Mouse (Mus musculus): ENCODE measurements around the gene Nav2. TPM values are rescaled to one million over a fixed set of nuclear protein-coding genes. Genes with fewer than 3 reads are reported as not detected.
A peak's percentile ranks its signal among the peaks of the same experiment; 100 is the strongest.

Nav2 gene
- polyA plus RNA-seq, 1 experiment from 2014 or later, result 34.2 TPM

- H3K27ac ChIP-seq (ENCODE audit: low read length), result no peak overlapping the region
- 0 out of 2 replicates have a peak, but pooled peaks cover 2% of the 10 kb centered on the region for H3K9me3 ChIP-seq (replicated peaks; ENCODE audit: control insufficient read depth, low read length)
- WGBS, result 70% methylated on average over 5 of the region's 5 CpGs
- peaks cover 10% of the 10 kb centered on the region for H3K4me1 ChIP-seq (ENCODE audit: control insufficient read depth, insufficient read depth, low read length)
- H3K36me3 ChIP-seq (ENCODE audit: control insufficient read depth, insufficient read depth), result no peaks in the 10 kb centered on the region
- ATAC-seq (replicated peaks; ENCODE audit: extremely low read depth, insufficient read depth, low FRiP score), result no peak
- peaks cover 2% of the 10 kb centered on the region; the same call in 1 of the 2 replicates for H3K27me3 ChIP-seq (ENCODE audit: control insufficient read depth, insufficient read depth, low read length)
- no peak overlapping the region for H3K9ac ChIP-seq (ENCODE audit: low read length)
- H3K4me3 ChIP-seq (ENCODE audit: low read length), result no peak overlapping the region
- no peak overlapping the region for H3K4me2 ChIP-seq (ENCODE audit: low read depth, low read length)
Observed at GRCm38 (mm10) chr7:49134396-49134795, 225.9 kb downstream of the Nav2 start.

DNA sequence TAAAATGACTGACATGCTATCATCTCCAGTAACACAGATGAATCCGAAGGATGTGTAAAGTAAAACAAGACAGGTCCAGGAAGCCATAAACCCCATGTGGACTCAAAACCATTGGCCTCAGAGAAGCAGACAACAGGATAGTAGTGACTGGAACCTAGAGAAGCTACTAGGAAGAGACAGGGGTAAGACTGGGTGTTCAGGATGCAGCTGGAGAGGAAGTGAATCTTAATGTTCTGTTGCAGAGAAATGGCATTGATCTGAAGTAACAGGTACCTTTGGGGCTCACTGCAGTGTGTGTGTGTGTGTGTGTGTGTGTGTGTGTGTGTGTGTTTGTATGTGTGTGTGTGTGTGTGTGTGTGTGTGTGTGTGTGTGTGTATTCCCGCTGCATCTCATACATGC is 231.2 kb downstream of the Nav2 start:
- Histone ChIP-seq H3K4me3 (ENCODE audit: low read length) (no peak overlapping the region), H3K9me3 (replicated peaks; ENCODE audit: control insufficient read depth, low read length) (peaks cover 2% of the 10 kb centered on the region; the same call in 1 of the 2 replicates), H3K27me3 (ENCODE audit: control insufficient read depth, insufficient read depth, low read length) (no peaks in the 10 kb centered on the region; the same call in none of the 2 replicates), H3K36me3 (ENCODE audit: control insufficient read depth, insufficient read depth) (no peaks in the 10 kb centered on the region), H3K4me1 (ENCODE audit: control insufficient read depth, insufficient read depth, low read length) (peaks cover 1% of the 10 kb centered on the region), H3K27ac (ENCODE audit: low read length) (no peak overlapping the region), H3K9ac (ENCODE audit: low read length) (no peak overlapping the region), H3K4me2 (ENCODE audit: low read depth, low read length) (no peak overlapping the region)
- 89% methylated on average over 2 of the region's 2 CpGs for WGBS
- ATAC-seq (replicated peaks; ENCODE audit: extremely low read depth, insufficient read depth, low FRiP score), result no peak

DNA sequence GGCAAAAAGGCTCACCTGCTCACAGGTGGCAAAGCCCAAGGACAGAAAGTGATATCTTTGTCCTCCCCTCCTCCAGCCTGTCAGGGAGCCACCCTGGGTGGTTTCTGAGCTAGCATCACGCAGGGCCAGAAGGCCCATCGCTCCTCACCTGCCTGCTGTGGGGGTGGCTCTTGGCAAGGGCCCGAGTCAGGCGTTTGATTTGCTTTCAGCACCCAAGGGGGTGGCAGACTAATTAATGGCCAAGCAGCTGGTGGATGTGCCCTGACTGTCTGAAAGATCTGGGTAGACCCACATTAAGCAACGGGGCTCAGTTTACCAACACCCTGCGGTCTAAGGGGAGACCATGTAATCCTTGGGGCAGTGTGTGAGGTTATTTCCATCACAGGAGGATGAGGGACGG is 235.4 kb downstream of the Nav2 start:
- H3K4me3 ChIP-seq (ENCODE audit: low read length), result no peak overlapping the region
- peaks cover 24% of the 10 kb centered on the region for H3K4me1 ChIP-seq (ENCODE audit: control insufficient read depth, insufficient read depth, low read length)
- H3K9me3 ChIP-seq (replicated peaks; ENCODE audit: control insufficient read depth, low read length), result no peaks in the 10 kb centered on the region; the same call in 1 of the 2 replicates
- H3K9ac ChIP-seq (ENCODE audit: low read length), result no peak overlapping the region
- no peaks in the 10 kb centered on the region; the same call in none of the 2 replicates for H3K27me3 ChIP-seq (ENCODE audit: control insufficient read depth, insufficient read depth, low read length)
- 76% methylated on average over 7 of the region's 7 CpGs for WGBS
- no peaks in the 10 kb centered on the region for H3K36me3 ChIP-seq (ENCODE audit: control insufficient read depth, insufficient read depth)
- H3K4me2 ChIP-seq (ENCODE audit: low read depth, low read length), result no peak overlapping the region
- H3K27ac ChIP-seq (ENCODE audit: low read length), result no peak overlapping the region
- no peak for ATAC-seq (replicated peaks; ENCODE audit: extremely low read depth, insufficient read depth, low FRiP score)

DNA sequence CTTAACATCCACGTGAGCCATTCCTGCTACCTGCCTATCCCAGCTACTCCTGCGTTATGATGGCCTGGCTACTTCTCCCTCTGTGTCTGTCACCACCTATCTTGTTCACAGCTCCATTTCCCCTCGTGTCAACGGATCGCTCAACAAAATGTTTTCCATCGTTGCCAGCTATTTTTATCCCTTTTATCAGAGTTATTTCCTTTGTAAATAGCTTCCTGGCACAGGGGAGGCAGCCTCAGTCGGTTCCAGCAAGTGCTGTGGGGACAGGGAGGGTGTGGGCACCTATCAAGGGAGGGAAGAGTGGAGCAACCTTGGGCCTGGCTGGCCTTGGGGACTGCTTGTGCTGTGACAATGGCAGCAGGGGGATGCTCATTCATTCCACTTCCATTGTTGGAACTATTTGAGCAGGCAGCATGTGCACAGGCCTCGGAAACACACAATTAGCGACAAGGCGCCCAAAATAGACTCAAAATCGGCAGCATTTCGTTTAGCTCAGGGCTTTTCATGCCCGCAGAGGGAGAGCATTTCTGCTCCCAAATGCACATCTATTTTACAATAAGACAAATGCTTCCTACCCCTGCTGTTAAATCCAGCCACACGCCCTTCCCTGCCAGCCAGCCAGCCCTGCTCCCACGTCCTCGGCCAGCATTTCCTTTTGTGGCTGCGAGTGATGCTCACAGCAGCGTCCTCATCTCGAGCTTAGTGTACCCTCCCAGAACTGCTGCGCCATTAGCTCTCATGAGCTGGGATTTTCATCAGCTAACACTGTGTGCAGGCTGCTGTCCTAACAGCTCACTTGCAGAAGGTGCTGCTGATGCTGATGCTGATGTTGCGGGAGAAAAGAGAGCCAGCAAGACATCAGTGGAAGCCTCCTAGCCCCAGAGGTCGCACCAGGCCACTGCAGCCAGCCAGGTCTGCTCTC is 237.5 kb downstream of the Nav2 start:
- Histone ChIP-seq H3K4me3 (ENCODE audit: low read length) (no peak overlapping the region), H3K9me3 (replicated peaks; ENCODE audit: control insufficient read depth, low read length) (peaks cover 2% of the 10 kb centered on the region; the same call in 1 of the 2 replicates), H3K4me2 (ENCODE audit: low read depth, low read length) (peak overlapping the region; percentile 38; the same call in 1 of the 2 replicates), H3K27ac (ENCODE audit: low read length) (peak overlapping the region; percentile 93), H3K36me3 (ENCODE audit: control insufficient read depth, insufficient read depth) (no peaks in the 10 kb centered on the region), H3K4me1 (ENCODE audit: control insufficient read depth, insufficient read depth, low read length) (peaks cover 24% of the 10 kb centered on the region), H3K27me3 (ENCODE audit: control insufficient read depth, insufficient read depth, low read length) (no peaks in the 10 kb centered on the region; the same call in none of the 2 replicates), H3K9ac (ENCODE audit: low read length) (peak overlapping the region; percentile 47)
- WGBS, result 17% methylated on average over 22 of the region's 22 CpGs
- peak; percentile 96 for ATAC-seq (replicated peaks; ENCODE audit: extremely low read depth, insufficient read depth, low FRiP score)

GRCm38 (mm10) chr7:49152297-49152696 is 243.8 kb downstream of the Nav2 start:
- Histone ChIP-seq H3K4me2 (ENCODE audit: low read depth, low read length) (no peak overlapping the region), H3K4me3 (ENCODE audit: low read length) (no peak overlapping the region), H3K9me3 (replicated peaks; ENCODE audit: control insufficient read depth, low read length) (peaks cover 2% of the 10 kb centered on the region; the same call in 1 of the 2 replicates), H3K4me1 (ENCODE audit: control insufficient read depth, insufficient read depth, low read length) (peaks cover 11% of the 10 kb centered on the region), H3K36me3 (ENCODE audit: control insufficient read depth, insufficient read depth) (no peaks in the 10 kb centered on the region), H3K27me3 (ENCODE audit: control insufficient read depth, insufficient read depth, low read length) (no peaks in the 10 kb centered on the region), H3K9ac (ENCODE audit: low read length) (peak overlapping the region; percentile 27; the same call in 1 of the 2 replicates), H3K27ac (ENCODE audit: low read length) (peak overlapping the region; percentile 48)
- 44% methylated on average over 5 of the region's 5 CpGs for WGBS
- 0 out of 2 replicates have a peak, but pooled peaks have one; percentile 43 for ATAC-seq (replicated peaks; ENCODE audit: extremely low read depth, insufficient read depth, low FRiP score)

DNA sequence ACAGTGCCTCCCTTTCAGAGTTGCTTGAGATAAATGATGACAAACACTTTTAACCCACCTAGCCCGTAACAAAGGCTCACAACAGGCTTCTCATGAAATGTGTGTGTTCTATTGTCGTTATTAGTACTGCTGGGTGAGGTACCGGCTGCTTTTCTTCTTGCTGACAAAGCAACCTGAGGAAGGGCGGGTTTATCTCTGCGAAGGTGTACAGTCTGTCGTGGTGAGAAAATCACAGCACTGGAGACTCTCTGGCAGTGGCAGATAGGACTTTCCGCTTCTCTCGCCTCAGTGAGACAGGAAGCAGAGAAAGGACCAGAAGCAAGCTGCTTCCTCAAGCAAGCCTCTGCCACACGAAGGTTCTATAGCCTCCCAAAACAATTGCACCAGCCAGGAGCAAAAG is 244.2 kb downstream of the Nav2 start:
- peak overlapping the region; percentile 27; the same call in 1 of the 2 replicates for H3K9ac ChIP-seq (ENCODE audit: low read length)
- H3K27ac ChIP-seq (ENCODE audit: low read length), result peak overlapping the region; percentile 48
- ATAC-seq (replicated peaks; ENCODE audit: extremely low read depth, insufficient read depth, low FRiP score), result no peak
- H3K9me3 ChIP-seq (replicated peaks; ENCODE audit: control insufficient read depth, low read length), result peaks cover 2% of the 10 kb centered on the region; the same call in 1 of the 2 replicates
- H3K4me1 ChIP-seq (ENCODE audit: control insufficient read depth, insufficient read depth, low read length), result peaks cover 8% of the 10 kb centered on the region
- H3K27me3 ChIP-seq (ENCODE audit: control insufficient read depth, insufficient read depth, low read length), result no peaks in the 10 kb centered on the region
- H3K4me2 ChIP-seq (ENCODE audit: low read depth, low read length), result no peak overlapping the region
- H3K4me3 ChIP-seq (ENCODE audit: low read length), result no peak overlapping the region
- 61% methylated on average over 9 of the region's 9 CpGs for WGBS
- H3K36me3 ChIP-seq (ENCODE audit: control insufficient read depth, insufficient read depth), result no peaks in the 10 kb centered on the region

DNA sequence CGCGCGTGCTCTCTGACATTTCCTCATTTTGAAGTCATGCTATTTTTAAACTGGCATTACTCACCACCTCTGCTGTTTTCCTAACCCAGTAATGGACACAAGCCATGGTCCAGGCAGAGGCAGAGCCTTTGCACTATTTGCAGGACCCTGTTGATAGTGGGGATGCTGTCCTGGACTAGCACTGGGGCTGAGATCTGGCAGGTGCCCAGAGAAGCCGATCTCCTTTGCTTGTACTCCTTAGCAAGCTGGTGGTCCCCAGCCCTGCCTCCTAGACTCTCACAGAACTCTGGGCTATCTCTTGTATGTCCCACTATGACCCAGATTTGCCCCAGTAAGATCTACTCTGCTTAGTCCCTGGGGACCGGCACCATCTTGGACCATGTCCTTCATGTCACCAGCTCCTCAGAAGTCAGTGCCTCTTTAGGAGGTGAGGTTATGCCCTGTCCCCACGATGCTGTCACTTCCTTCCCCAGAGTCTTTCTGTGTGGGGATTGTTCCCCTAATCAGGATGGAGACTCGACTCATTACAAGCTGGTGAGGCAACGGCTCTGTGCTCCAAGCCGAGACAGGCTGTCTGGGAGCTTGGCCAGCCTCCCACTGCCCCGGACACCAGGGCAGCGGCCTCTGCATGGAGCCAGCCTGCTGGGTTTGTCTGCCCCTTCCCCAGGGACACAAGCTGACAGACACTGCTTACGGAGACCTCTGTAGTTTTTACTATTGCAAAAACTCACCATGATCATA is 250.3 kb downstream of the Nav2 start:
- H3K4me3 ChIP-seq (ENCODE audit: low read length), result no peak overlapping the region
- no peaks in the 10 kb centered on the region for H3K27me3 ChIP-seq (ENCODE audit: control insufficient read depth, insufficient read depth, low read length)
- H3K27ac ChIP-seq (ENCODE audit: low read length), result peak overlapping the region; percentile 91
- WGBS, result 17% methylated on average over 12 of the region's 12 CpGs
- H3K9me3 ChIP-seq (replicated peaks; ENCODE audit: control insufficient read depth, low read length), result no peaks in the 10 kb centered on the region; the same call in 1 of the 2 replicates
- peak overlapping the region; percentile 57 for H3K9ac ChIP-seq (ENCODE audit: low read length)
- peaks cover 50% of the 10 kb centered on the region for H3K4me1 ChIP-seq (ENCODE audit: control insufficient read depth, insufficient read depth, low read length)
- no peaks in the 10 kb centered on the region for H3K36me3 ChIP-seq (ENCODE audit: control insufficient read depth, insufficient read depth)
- H3K4me2 ChIP-seq (ENCODE audit: low read depth, low read length), result peak overlapping the region; percentile 42
- peak; percentile 66 for ATAC-seq (replicated peaks; ENCODE audit: extremely low read depth, insufficient read depth, low FRiP score)

GRCm38 (mm10) chr7:49159646-49160555 is 251.4 kb downstream of the Nav2 start:
- peak overlapping the region; percentile 91 for H3K27ac ChIP-seq (ENCODE audit: low read length)
- H3K4me1 ChIP-seq (ENCODE audit: control insufficient read depth, insufficient read depth, low read length), result peaks cover 57% of the 10 kb centered on the region
- no peaks in the 10 kb centered on the region for H3K36me3 ChIP-seq (ENCODE audit: control insufficient read depth, insufficient read depth)
- 66% methylated on average over 18 of the region's 18 CpGs for WGBS
- H3K9me3 ChIP-seq (replicated peaks; ENCODE audit: control insufficient read depth, low read length), result no peaks in the 10 kb centered on the region; the same call in 1 of the 2 replicates
- H3K4me2 ChIP-seq (ENCODE audit: low read depth, low read length), result no peak overlapping the region
- no peak overlapping the region for H3K4me3 ChIP-seq (ENCODE audit: low read length)
- H3K9ac ChIP-seq (ENCODE audit: low read length), result no peak overlapping the region
- no peak for ATAC-seq (replicated peaks; ENCODE audit: extremely low read depth, insufficient read depth, low FRiP score)
- H3K27me3 ChIP-seq (ENCODE audit: control insufficient read depth, insufficient read depth, low read length), result no peaks in the 10 kb centered on the region

Measured in heart, embryonic 16.5 days (tissue).